Mouse (Mus musculus): ENCODE results near the gene Gabrr1. TPM values are rescaled to one million over a fixed set of nuclear protein-coding genes. Genes with fewer than 3 reads are reported as not detected.

The Gabrr1 gene
- total RNA-seq, 2 experiments from 2014 or later, result 0.21 to 0.41 TPM

- DNase-seq (ENCODE audit: low spot score in 2 of 2), result no peak
These were observed 75.2 kb downstream of the Gabrr1 start for GRCm38 (mm10) chr4:33207551-33207950.

GRCm38 (mm10) chr4:33208881-33209841 is 76.8 kb downstream of the Gabrr1 start, which contains the start of gene Srsf12:
Gene Srsf12 (plus strand): TSS chr4:33208991.
- peak; percentile 24 to 60 for DNase-seq (ENCODE audit: low spot score in 2 of 2)

Other genes with a start within 250 kb of the Gabrr1 start
- 10 to 100 TPM; 27.1 to 30.2 TPM for gene Ankrd6, start 181.7 kb upstream of the Gabrr1 start, total RNA-seq (2021)
- gene Rragd, start 149.5 kb upstream of the Gabrr1 start, total RNA-seq (2021), result 10 to 100 TPM; 50.1 to 56.0 TPM
- 100 to 1,000 TPM; 104 to 112 TPM for gene Ube2j1, start 101.1 kb upstream of the Gabrr1 start, total RNA-seq (2021)
- gene Gabrr2, start 69.5 kb upstream of the Gabrr1 start, total RNA-seq (2021), result not detected
- 10 to 100 TPM; 10.9 to 12.3 TPM for gene Pm20d2, start 57.2 kb downstream of the Gabrr1 start, total RNA-seq (2021)
- gene Srsf12, start 76.5 kb downstream of the Gabrr1 start, total RNA-seq (2021), result 10 to 100 TPM; 29.2 to 33.8 TPM
- 100 to 1,000 TPM in 1 of 2 experiments, 10 to 100 TPM in 1; 97.2 to 109 TPM for gene Pnrc1, start 157.6 kb downstream of the Gabrr1 start, total RNA-seq (2021)
- gene Rngtt, start 177.8 kb downstream of the Gabrr1 start, total RNA-seq (2021), result 10 to 100 TPM; 20.9 to 23.3 TPM

All from layer of hippocampus, postnatal 14 days (tissue).